Mouse (Mus musculus): ENCODE data around the gene Dmwd. TPM values are rescaled to one million over a fixed set of nuclear protein-coding genes. Genes with fewer than 3 reads are reported as not detected.
A peak's percentile ranks its signal among the peaks of the same experiment; 100 is the strongest.

Dmwd gene
- polyA plus RNA-seq, 1 experiment, result not detected

DNA sequence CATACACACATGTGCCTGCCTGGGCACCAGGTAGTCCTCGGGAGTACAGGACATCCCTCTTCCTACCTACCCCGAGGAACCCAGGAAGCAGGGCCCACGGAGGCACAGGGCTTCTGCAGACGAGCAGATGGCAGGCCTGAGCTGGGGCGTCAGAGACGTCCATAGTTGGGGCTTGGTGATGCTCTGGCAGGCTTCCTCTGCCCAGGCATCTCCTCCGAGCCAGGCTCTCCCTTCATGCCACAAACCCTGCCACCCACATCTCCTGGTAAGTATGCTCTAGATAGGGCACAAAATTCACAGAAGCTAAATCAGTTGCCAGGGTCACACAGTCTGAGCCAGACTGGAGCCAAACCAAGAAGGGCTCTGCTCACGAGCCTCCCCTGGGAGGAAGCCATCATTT lies 25.9 kb upstream of the Dmwd start:
- WGBS, result 43% methylated on average over 8 of the region's 8 CpGs
- Histone ChIP-seq H3K4me3 (ENCODE audit: insufficient read depth, low read depth, low read length) (no peak overlapping the region), H3K27ac (ENCODE audit: insufficient read depth, low read depth, low read length) (peak overlapping the region; percentile 93), H3K4me1 (ENCODE audit: control insufficient read depth, insufficient read depth, low read length) (peaks cover 55% of the 10 kb centered on the region)
- TF ChIP-seq CTCF (IDR thresholded peaks at IDR 0.05; ENCODE audit: insufficient read depth, low read depth, low read length), result no peak
- TF ChIP-seq POLR2A (IDR thresholded peaks at IDR 0.05; ENCODE audit: insufficient read depth, low read depth, low read length), result no peak

DNA sequence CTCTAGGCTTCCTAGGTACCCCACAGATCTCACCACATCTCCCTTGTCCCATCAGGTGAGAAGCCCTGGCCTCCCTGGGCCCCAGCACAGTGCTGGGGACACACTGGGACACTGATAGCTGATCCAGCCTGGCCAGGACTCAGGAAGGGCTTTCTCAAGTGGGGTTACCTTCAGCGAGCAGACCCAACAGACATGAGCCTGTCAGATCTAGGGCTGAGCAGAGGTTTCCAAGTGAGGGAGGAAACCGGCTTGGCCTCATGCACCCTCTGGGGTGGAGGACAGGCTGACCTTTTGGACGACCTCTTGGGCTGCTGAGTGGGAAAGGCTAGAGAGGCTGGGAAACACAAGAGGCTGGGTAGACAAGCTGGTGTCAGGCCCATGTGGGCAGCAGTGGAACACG lies 24.9 kb upstream of the Dmwd start:
- WGBS, result 81% methylated on average over 4 of the region's 4 CpGs
- H3K4me3 ChIP-seq (ENCODE audit: insufficient read depth, low read depth, low read length), result no peak overlapping the region
- TF ChIP-seq CTCF (IDR thresholded peaks at IDR 0.05; ENCODE audit: insufficient read depth, low read depth, low read length), result no peak
- no peak for TF ChIP-seq POLR2A (IDR thresholded peaks at IDR 0.05; ENCODE audit: insufficient read depth, low read depth, low read length)
- H3K4me1 ChIP-seq (ENCODE audit: control insufficient read depth, insufficient read depth, low read length), result peaks cover 58% of the 10 kb centered on the region
- peak overlapping the region; percentile 93 for H3K27ac ChIP-seq (ENCODE audit: insufficient read depth, low read depth, low read length)

DNA sequence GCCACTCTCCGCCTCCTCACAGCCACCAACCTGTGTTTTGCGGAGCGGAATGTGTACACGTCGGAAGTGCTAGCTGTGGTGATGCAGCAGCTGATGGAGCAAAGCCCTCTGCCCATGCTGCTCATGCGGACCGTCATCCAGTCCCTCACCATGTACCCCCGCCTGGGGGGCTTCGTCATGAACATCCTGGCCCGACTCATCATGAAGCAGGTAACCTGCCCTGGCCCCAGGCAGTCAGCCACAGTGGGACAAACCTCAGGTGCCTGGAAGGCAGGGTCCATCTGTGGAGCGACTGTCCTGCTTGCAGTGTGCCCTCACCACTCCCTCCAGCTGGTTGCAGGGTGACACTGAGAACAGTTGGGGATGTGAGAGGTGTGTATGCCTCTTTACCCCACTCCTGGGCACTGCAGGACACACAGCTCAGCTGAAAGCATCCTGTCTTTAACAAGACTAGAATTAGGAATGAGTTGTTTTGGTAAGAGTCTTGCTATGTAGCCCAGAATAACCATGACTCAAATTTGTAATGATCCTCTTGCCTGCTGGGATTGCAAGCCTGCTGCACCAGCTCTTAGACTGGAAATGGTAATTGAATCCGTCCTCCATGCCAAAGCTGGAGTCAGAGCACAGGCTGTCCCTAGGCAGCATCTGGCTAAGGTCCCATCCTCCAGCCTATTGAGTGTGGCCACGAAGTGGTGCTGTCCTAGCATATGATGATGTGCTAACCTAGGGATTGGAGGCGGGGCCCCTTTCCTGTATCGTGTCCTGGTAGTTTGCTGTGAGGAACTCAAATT lies 23.5 kb upstream of the Dmwd start:
- no peak overlapping the region for H3K4me3 ChIP-seq (ENCODE audit: insufficient read depth, low read depth, low read length)
- 66% methylated on average over 15 of the region's 15 CpGs for WGBS
- peaks cover 58% of the 10 kb centered on the region for H3K4me1 ChIP-seq (ENCODE audit: control insufficient read depth, insufficient read depth, low read length)
- H3K27ac ChIP-seq (ENCODE audit: insufficient read depth, low read depth, low read length), result peak overlapping the region; percentile 94
- TF ChIP-seq CTCF (IDR thresholded peaks at IDR 0.05; ENCODE audit: insufficient read depth, low read depth, low read length) (no peak), POLR2A (IDR thresholded peaks at IDR 0.05; ENCODE audit: insufficient read depth, low read depth, low read length) (no peak)

DNA sequence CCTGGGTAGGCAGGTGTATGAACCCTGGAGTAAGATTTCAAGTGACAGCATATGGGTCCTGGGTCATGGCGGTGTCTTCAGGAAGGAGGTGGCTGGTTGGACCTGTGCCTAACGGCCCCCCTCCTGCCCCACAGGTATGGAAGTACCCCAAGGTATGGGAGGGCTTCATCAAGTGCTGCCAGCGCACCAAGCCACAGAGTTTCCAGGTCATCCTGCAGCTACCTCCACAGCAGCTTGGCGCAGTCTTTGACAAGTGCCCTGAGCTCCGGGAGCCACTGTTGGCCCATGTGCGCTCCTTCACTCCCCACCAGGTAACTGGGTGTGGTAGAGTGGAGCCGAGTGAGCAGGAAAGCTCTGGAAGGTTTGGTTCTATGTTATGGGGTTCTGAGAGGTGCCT lies 22.9 kb upstream of the Dmwd start:
- TF ChIP-seq CTCF (IDR thresholded peaks at IDR 0.05; ENCODE audit: insufficient read depth, low read depth, low read length), result no peak
- TF ChIP-seq POLR2A (IDR thresholded peaks at IDR 0.05; ENCODE audit: insufficient read depth, low read depth, low read length), result no peak
- 87% methylated on average over 7 of the region's 7 CpGs for whole genome bisulfite sequencing
- H3K4me1 ChIP-seq (ENCODE audit: control insufficient read depth, insufficient read depth, low read length), result peaks cover 58% of the 10 kb centered on the region
- no peak overlapping the region for H3K4me3 ChIP-seq (ENCODE audit: insufficient read depth, low read depth, low read length)
- H3K27ac ChIP-seq (ENCODE audit: insufficient read depth, low read depth, low read length), result peak overlapping the region; percentile 94

DNA sequence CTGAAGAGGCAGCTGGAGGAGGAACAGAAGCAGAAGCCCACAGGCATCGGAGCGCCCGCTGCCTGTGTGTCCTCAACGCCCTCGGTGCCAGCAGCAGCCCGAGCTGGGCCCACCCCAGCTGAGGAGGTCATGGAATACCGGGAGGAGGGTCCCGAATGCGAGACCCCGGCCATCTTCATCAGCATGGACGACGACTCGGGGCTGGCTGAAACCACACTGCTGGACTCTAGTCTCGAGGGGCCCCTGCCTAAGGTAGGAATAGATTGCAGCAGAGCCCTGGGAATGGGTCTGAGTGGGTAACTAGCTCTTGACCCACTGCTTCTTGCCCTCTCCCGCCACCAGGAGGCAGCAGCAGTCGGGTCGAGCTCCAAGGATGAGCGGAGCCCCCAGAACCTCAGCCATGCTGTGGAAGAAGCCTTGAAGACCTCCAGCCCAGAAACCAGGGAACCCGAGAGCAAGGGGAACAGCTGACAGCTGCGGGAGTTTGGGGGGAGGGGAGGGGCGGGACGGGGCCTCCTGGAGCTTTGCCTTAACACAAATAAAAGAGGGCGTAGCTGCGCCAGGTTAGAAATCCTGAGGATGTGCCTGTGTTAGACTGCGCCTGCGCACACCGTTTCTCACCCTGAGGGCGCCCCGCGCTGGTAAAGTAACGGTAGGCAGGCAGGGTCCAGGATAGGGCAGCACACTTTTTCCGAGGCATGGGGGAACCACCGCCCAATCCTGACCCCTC lies 21.8 kb upstream of the Dmwd start, which contains the start of gene Rsph6a:
Gene Rsph6a (plus strand): TSS at position 644 of the 730 bp plus-strand sequence.
- no peak within 1 kb of the TSS for H3K4me3 ChIP-seq (ENCODE audit: insufficient read depth, low read depth, low read length)
- H3K27ac ChIP-seq (ENCODE audit: insufficient read depth, low read depth, low read length), result peak within 1 kb of the TSS; percentile 94
- 20% methylated on average over 32 of the region's 33 CpGs for WGBS
- peaks cover 57% of the 10 kb centered on the region for H3K4me1 ChIP-seq (ENCODE audit: control insufficient read depth, insufficient read depth, low read length)
- TF ChIP-seq CTCF (IDR thresholded peaks at IDR 0.05; ENCODE audit: insufficient read depth, low read depth, low read length) (peak; percentile 69), POLR2A (IDR thresholded peaks at IDR 0.05; ENCODE audit: insufficient read depth, low read depth, low read length) (no peak)

DNA sequence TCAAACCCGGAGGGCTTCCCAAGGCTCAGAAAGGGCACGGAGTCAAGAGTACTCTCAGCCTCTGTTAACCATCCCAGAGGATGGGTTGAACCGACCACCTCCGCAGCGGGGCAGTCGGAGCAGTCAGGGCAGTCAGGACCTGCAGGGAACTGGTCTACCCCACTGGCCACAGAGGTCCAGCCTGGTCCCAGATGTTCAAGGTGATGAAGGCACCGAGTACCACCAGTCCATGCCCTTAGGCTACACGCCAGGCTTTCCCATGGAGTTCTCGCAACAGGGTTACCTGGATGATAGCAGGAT lies 21.3 kb upstream of the Dmwd start:
- 60% methylated on average over 9 of the region's 9 CpGs for WGBS
- TF ChIP-seq POLR2A (IDR thresholded peaks at IDR 0.05; ENCODE audit: insufficient read depth, low read depth, low read length) (no peak), CTCF (IDR thresholded peaks at IDR 0.05; ENCODE audit: insufficient read depth, low read depth, low read length) (no peak)
- Histone ChIP-seq H3K4me1 (ENCODE audit: control insufficient read depth, insufficient read depth, low read length) (peaks cover 54% of the 10 kb centered on the region), H3K27ac (ENCODE audit: insufficient read depth, low read depth, low read length) (peak overlapping the region; percentile 16; the same call in 1 of the 2 replicates), H3K4me3 (ENCODE audit: insufficient read depth, low read depth, low read length) (no peak overlapping the region)

DNA sequence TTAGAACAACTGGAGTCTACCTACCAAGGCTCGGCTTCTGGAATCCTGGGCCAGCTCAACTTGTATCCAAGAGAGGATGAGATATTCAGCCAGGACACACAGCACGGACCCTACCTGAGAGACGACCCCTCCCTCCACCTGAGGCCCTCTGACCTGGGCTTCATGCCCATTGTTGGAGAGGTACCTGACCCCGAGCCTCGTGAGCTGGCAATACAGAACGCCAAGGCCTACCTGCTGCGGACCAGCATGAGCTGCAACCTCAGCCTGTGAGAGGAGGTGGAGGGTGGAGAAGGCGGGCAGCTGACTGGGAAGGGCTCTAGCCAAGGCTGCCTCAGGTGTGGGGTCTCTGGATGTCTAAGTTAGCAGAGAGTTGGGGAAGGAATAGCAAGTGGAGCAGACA lies 20.9 kb upstream of the Dmwd start:
- 92% methylated on average over 8 of the region's 8 CpGs for WGBS
- no peak for TF ChIP-seq CTCF (IDR thresholded peaks at IDR 0.05; ENCODE audit: insufficient read depth, low read depth, low read length)
- no peak for TF ChIP-seq POLR2A (IDR thresholded peaks at IDR 0.05; ENCODE audit: insufficient read depth, low read depth, low read length)
- Histone ChIP-seq H3K4me1 (ENCODE audit: control insufficient read depth, insufficient read depth, low read length) (peaks cover 51% of the 10 kb centered on the region), H3K27ac (ENCODE audit: insufficient read depth, low read depth, low read length) (no peak overlapping the region), H3K4me3 (ENCODE audit: insufficient read depth, low read depth, low read length) (no peak overlapping the region)

DNA sequence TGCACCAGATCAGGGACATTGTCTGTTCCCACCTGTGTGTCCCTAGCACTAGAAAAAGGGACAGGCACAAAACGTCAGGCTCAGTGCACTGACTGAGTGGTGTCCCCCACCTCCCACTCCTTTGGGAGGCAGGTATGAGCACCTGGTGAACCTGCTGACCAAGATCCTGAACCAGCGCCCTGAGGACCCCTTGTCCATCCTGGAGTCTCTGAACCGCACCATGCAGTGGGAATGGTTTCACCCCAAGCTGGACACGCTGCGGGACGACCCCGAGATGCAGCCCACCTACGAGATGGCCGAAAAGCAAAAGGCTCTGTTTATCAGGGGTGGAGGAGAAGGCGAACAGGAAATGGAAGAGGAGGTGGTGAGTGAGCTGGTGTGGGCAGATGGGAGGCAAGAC lies 18.6 kb upstream of the Dmwd start:
- H3K27ac ChIP-seq (ENCODE audit: insufficient read depth, low read depth, low read length), result no peak overlapping the region
- no peak overlapping the region for H3K4me3 ChIP-seq (ENCODE audit: insufficient read depth, low read depth, low read length)
- peaks cover 29% of the 10 kb centered on the region for H3K4me1 ChIP-seq (ENCODE audit: control insufficient read depth, insufficient read depth, low read length)
- TF ChIP-seq POLR2A (IDR thresholded peaks at IDR 0.05; ENCODE audit: insufficient read depth, low read depth, low read length), result no peak
- no peak for TF ChIP-seq CTCF (IDR thresholded peaks at IDR 0.05; ENCODE audit: insufficient read depth, low read depth, low read length)
- WGBS, result 88% methylated on average over 10 of the region's 10 CpGs

DNA sequence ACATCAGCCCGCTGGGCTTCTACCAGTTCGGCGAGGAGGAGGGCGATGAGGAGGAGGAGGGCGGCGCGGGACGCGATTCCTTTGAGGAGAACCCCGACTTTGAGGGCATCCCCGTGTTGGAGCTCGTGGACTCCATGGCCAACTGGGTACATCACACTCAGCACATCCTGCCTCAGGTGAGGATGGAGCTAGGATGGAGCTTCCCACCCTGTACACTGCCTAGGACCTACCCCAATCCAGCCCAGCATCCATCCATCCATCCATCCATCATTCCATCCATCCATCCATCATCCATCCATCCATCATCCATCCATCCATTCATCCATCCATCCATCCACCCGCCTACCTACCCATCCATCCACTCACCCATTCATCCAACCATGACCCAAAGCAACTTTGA lies 10.1 kb upstream of the Dmwd start:
- peaks cover 7% of the 10 kb centered on the region for H3K4me1 ChIP-seq (ENCODE audit: control insufficient read depth, insufficient read depth, low read length)
- TF ChIP-seq POLR2A (IDR thresholded peaks at IDR 0.05; ENCODE audit: insufficient read depth, low read depth, low read length) (no peak), CTCF (IDR thresholded peaks at IDR 0.05; ENCODE audit: insufficient read depth, low read depth, low read length) (no peak)
- H3K27ac ChIP-seq (ENCODE audit: insufficient read depth, low read depth, low read length), result no peak overlapping the region
- 59% methylated on average over 13 of the region's 13 CpGs for WGBS
- H3K4me3 ChIP-seq (ENCODE audit: insufficient read depth, low read depth, low read length), result peak overlapping the region; percentile 23

Data from olfactory bulb, adult 2 months (tissue).